Mouse (Mus musculus): ENCODE measurements around the gene Ube2q1.
"Not testable (repeated sequence)": the region's sequence is repeated elsewhere in the genome, so short reads cannot be mapped to it uniquely, and the experiment has no call there.

Gene Ube2q1

DNA sequence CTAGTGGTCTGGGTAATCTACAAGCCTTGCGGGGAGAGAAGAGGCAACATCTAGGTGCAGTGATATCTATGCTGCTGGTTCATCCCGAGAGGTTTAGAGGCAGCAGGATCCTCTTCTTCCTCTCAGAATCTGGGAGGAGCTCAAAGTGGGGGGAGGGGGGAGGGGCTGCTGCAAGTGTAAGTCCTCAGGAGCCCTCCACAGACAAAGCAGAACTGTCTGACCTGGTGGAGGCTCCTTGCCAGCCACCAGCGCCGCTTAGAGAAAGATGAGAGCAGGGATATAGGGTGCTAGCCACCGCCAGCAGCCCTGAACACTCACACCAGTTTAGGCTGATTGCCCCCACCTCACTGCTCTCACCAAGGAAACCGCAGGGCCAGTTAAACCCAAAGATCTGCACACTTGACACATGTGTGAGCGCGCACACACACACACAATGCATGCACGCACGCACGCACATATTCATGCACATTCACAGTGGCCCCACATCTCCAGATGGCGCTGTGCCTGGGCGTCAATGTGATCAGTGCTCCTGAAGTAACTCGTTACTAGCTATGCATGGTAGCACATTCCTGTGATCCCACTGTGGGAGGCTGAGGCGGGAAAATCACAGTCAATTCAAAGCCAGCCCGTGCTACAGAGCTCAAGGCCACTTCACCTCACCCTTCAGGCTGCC is 15.4 kb downstream of the Ube2q1 start:
- DNase-seq (ENCODE audit: low read depth) = no peak

DNA sequence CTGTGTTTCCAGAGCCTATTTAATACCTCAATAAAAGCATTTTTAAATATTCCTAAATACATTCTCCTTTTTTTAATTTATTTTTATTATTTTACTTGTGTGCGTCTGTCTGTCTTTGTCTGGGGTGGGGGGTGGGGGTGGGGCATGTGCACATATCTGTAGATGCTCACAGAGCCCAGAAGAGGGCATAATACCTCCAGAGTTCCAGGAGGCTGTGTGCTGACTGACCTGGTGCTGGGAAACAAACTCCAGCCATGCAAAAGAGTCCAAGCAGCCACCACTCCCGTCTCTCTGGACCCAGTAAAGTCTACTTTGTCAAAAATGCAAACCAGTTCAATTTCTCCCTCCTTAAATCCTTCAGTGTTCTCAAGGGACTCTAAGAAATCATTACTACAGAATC is 21.2 kb downstream of the Ube2q1 start:
- peak; percentile 30 for DNase-seq (ENCODE audit: low read depth)

DNA sequence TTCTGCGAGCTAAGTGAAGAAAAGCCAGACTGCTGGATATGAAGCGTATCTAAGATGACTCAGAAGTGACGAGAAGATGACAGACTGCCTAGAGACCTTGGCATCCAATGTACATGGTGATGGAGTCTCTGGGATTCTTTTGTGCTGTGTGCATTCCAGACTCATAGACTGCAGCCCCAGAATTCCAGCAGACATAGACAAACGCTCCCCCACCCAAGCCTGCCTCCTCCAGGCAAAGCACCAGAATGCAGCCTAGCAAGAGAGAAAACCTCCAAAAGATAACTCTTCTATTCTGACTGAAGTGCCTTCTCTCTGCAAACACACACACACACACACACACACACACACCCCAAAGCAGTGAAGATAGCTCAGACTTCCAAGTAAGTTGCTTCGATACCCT is 22.3 kb downstream of the Ube2q1 start:
- DNase-seq (ENCODE audit: low read depth) = peak; percentile 31

DNA sequence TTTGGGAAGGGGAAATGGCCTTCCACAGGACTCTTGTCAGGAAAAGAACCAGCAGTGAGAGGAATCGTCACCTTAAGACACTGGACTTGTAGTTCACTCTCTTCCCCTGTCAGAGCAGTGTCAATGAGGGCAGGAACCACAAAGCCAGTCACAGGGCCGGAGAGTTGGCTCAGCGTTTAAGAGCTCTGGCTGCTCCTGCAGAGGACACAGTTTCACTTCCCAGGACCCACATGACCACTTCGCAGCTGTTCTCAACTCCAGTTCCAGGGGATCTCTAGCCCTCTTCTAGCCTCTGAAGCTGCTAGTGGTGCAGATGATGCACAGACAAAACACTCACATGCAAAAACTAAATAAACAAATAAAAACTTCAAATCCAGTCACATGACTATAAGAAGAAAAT is 22.9 kb downstream of the Ube2q1 start:
- peak; percentile 65 for DNase-seq (ENCODE audit: low read depth)

DNA sequence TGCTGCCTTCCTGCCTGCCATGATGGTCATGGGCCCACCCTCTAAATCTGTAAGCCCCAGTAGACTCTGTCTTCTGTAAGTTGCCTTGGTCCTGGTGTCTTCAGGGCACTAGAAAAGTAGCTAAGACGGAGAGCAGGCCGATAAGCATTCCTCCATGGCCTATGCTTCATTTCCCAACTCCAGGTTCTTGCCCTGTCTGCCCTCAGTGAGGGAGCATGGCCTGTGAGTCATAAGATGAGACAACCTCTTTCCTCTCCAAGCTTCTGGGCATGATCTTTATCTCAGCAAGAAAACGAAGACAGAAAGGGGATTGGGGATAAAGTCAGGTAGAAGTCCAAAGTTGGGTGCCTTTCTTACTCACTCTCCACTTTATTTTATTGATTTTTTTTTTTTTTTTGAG is 25.1 kb downstream of the Ube2q1 start:
- DNase-seq (ENCODE audit: low read depth) = peak; percentile 71

DNA sequence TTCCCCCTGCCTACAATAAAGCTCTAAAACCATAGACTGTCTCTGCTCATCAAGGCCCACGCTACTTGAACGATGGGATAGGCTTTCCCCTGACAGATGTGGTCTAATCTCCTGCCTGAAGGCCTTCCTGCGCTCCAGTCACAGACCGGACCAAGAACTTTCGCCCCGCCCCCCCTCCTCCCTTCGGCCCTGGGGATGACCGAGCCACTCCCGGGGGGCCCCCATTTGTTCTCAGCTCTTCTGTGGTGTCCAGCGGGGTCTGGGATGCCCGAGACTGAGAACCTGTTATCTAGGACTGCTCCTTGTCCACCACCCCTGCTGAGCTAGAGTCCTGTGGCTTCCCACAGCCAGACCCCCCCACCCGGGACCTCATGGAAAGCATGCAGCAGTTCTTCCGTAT is 26.1 kb downstream of the Ube2q1 start:
- no peak for DNase-seq (ENCODE audit: low read depth)

DNA sequence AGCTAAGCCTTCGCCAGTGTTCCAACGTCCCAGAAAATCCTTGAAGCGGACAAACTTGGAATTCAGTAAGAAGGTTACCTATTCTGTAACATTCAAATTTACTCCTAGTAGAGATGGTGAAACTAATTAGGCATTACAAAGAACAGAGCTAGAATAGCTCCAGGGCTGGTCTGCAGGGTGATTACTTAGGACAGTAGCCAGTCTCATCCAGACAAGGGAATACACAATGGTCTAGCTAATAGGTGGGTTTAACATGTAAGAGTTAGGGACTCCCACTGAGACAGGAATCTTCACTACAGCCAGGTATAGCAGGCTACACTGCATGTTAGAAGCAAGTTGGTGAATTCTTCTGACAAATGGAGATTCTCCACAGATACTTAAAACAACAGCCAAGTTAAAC is 26.7 kb downstream of the Ube2q1 start:
- not testable (repeated sequence) for DNase-seq (ENCODE audit: low read depth)

DNA sequence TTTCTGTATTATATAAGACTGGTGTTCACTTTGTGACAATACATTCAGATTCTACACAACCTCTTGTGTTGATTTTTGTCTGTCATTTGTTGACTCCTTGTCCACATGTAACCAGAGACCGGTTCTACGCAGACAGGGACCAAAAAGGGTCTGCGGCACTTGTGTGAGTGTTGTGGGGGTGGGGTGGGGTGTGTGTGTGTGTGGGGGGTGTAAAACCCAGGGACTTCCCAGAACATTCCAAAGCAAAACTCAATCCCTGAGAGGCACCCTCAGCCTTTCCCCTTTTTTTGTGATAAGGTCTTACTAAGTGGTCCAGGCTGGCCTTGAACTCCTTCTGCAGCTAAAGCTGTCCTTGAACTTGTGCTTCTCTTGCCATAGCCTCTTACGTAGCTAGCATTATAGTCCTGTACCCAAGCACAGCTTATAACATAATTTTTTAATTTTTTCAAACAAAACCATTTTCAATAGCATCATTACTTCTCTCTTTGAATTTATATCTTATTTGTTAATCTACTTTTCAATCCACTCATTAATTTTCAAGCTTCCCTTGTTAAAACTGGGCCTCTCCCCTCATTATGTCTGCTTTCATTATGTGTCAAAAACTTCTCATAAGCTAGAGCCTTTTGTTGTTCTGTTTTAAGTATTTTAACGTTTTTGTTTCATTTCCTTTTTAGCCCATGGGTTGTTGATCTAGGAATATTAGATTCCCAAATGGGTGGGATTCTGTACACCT is 27.5 kb downstream of the Ube2q1 start:
- DNase-seq (ENCODE audit: low read depth) = no peak

DNA sequence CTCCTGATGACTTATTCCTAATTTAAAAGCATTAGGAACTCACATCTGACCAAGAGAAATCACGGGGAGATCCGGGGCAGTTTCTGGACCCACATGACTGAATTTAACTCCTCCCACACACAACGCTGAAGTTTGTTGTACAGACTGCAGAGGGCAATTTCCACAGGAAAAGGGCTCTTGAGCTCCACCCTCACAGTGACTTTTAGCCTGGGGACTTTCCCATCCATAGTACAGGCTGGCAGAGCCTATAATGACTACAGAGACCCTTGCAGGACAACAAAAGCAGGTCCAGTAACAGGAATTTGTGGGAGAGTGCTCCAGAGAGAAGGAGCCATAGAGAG is 28.1 kb downstream of the Ube2q1 start:
- DNase-seq (ENCODE audit: low read depth) = peak; percentile 68

DNA sequence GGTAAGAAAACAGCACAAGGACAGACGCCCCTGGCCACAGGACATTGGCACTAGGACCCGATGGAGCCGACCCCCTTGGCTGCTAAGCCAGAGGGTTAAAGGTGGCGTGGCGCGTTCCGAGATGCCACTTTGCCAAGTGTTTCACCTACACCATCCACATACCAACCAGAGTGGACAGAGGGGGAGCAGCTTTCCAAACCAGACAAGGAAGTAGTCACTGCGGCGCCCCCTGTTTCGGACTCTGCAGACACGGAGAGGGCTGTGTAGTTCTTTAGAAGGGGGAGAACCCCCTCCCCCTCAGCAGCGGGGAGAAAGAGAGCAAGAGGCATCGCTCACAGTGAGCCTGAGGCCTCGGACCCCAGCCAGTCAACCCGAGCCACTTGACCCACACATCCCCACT is 29.5 kb downstream of the Ube2q1 start:
- no peak for DNase-seq (ENCODE audit: low read depth)

DNA sequence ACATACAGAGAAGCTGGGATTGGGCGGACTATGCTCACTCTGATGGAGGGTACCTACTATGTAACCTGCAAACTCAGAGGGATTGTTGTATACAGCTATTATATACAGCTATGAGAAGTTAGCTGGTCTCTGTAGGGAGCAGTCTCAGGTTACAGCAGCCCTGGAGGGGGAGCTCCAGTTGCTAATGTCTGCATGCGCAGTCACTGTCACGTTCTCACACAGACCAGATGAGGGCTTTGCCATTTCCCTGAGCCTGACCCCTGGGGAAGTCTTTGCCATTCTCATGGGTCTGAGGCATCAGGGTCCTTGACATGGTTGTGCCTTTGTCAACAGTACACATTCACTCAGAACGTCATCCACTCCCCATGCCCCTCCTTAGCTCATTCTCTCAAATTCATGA is 31.8 kb downstream of the Ube2q1 start:
- peak; percentile 19 for DNase-seq (ENCODE audit: low read depth)

DNA sequence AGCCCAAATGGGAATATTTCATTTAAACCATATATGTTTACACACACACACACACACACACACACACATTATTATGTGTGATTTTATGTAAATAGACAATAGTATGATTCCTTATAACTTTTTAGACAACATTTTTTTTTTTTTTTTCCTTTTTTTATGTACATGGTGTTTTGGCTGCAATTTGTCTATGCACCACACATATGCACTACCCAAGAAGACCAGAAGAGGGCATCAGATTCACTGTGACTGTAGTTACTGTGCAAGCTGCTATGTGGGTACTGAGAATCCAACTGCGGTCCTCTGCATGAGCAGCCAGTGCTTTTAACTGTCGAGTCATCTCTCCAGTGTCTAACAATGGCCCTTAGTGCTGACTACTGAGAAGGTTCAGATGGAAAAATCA is 33.3 kb downstream of the Ube2q1 start:
- DNase-seq (ENCODE audit: low read depth) = peak; percentile 56

DNA sequence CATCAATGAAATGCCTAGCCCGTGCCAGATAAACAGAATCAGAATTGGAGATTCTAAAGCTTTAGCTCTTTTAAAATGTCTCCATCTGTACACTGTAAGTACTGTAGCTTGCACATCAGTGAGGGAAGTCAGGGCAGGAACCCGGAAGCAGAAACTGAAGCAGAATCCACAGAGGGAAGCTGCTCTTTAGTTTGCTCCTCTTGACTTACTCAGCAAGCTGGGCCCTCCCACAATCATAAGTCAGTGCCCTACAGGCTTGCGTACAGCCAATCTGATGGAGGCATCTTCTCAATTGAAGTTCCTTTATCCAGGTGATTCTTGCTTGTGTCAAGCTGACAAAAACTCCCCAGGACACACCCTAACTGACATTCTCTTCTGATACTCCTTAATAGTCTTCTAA is 33.8 kb downstream of the Ube2q1 start:
- no peak for DNase-seq (ENCODE audit: low read depth)

DNA sequence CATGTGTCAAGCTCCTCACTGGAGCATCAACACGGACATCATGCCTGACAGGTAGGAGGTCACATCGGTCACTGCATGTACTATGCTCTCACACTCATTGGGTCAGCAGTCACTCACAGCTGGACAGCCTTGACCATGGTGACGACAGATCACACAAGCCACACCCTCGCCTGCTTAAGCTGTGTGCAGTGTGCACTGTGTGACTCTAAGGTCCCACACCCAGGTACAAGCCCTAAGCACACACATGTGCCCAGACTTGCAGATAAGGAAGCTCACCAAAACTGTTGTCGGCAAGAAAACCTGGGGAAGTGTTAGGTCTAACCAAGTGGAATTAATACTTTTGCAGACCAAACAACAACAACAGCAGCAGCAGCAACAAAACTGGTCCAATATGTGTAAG is 34.5 kb downstream of the Ube2q1 start:
- no peak for DNase-seq (ENCODE audit: low read depth)

DNA sequence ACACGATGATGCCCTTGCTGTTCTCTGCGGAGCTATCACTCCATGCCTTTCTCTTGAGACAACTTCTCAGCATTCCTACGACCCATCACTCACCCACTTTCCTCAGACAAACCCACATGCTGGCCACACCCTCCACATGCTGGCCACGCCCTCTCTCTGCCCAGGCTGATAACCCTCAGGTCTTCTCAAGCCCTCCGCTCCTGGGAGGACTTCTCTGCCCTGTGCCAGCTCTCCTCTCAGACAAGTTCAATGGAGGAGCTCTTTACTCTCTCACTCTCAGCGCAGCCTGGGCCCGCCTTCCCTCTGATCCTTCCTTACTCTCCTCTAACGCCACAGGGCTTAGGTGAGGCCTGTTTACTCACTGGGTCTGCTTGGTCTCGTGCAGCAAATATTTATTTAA is 35.2 kb downstream of the Ube2q1 start:
- DNase-seq (ENCODE audit: low read depth) = no peak

DNA sequence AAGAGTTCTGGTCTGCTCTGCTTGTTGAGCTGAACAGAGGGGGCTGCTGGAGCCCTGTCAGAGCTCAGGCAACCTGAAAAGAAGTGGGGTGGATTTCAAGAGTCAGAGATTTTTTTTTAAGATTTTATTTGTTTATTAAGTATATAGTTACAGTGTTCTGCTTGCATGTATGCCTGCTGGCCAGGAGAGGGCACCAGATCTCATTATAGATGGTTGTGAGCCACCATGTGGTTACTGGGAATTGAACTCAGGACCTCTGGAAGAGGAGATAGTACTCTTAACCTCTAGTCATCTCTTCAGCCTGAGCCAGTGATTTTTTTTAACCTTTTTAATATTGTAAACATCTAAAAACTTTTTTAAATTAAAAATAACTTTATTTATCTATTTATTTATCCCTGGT is 37.4 kb downstream of the Ube2q1 start:
- peak; percentile 42 for DNase-seq (ENCODE audit: low read depth)

DNA sequence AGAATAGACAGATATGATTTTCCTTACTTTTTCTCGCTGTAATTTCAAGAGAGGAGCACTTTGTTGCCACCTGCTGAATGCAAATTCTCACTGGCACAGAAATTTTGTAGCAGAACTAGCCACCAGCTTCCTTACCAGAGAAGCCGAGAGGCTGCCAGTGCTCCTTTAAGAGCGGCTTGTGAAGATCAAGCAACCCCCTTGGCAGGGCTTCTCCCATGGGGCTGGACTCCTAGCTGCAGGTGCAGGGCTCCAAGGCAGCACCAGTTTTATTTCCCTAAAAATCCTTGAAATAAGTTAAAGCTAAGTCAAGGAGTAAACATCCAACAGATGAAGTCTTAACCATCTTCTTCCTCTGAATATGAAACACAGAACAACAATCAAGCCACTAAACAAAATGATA is 38.8 kb downstream of the Ube2q1 start:
- DNase-seq (ENCODE audit: low read depth) = no peak

DNA sequence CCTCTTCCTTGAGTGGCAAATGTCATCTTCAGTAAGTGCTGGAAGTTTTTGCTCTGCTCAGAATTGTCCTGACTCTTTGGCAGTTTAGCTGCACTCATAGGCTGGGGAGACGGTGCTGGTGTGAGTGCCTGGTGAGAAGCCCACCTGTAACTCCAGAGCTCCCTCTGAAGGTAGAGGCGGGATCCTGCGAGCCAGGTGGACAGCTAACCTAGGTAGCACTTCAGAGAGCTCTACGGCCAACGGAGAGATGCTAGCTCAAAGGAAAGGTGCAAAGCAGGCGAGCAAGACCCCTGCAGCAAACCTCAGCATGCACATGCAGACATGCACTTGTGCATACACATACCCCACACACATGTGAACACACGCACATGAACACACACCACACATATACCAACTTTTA is 40.6 kb downstream of the Ube2q1 start:
- DNase-seq (ENCODE audit: low read depth) = no peak

DNA sequence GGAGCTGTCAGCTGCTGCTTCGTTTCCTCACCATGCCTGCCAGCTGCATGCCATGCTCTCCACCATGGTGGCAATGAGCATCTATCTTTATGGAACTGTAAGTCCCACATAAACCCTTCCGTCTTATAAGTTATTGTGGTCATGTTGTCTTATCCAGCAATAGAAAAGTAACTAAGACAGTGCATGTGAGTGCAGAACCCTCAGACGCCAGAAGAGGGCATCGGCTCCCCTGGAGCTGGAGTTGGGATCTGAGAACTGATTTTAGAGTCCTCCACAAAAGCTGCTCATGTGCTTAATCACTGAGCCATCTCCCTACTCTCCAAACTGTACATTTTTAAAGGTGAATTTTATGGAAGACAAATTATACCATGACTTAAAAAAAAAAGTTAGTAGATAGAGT is 43.6 kb downstream of the Ube2q1 start:
- DNase-seq (ENCODE audit: low read depth) = peak; percentile 73

DNA sequence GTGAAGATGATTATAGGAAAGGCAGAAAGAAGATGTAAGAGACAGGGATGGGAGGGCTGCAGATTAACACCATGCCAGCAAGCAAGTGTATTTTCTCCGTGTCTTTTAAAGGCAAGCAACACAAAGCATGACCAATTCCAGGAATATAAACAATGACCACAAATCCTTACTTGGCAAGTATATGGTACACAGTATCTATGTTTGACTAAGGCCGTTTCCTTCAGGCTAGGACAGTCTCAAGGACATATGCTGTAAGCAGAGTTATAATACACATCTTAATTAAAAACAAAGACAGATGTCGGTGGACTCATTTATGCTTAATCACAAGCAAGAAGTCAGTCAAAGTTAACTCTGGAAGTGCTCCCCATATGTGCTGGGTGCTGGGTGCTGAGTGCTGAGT is 45.2 kb downstream of the Ube2q1 start:
- DNase-seq (ENCODE audit: low read depth) = no peak

DNA sequence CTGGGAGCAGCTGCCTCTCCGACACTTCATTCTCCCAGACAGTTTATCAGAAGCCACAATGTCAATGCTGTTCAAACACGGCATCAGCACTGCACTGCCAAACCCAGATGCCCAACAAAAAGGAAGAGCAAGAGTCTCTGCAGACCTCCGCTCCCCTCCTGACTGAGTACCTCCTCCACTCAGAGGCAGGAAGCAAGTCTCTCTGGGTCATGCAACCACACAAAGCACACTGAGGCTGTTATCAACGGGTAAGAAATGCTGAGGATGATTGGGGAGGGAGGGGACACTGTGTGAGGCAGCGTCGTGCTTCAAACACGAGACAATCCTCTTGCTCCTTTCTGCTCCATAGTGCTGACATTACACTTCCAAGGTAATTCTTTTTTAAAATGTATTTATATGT is 46.5 kb downstream of the Ube2q1 start:
- DNase-seq (ENCODE audit: low read depth) = peak; percentile 57

DNA sequence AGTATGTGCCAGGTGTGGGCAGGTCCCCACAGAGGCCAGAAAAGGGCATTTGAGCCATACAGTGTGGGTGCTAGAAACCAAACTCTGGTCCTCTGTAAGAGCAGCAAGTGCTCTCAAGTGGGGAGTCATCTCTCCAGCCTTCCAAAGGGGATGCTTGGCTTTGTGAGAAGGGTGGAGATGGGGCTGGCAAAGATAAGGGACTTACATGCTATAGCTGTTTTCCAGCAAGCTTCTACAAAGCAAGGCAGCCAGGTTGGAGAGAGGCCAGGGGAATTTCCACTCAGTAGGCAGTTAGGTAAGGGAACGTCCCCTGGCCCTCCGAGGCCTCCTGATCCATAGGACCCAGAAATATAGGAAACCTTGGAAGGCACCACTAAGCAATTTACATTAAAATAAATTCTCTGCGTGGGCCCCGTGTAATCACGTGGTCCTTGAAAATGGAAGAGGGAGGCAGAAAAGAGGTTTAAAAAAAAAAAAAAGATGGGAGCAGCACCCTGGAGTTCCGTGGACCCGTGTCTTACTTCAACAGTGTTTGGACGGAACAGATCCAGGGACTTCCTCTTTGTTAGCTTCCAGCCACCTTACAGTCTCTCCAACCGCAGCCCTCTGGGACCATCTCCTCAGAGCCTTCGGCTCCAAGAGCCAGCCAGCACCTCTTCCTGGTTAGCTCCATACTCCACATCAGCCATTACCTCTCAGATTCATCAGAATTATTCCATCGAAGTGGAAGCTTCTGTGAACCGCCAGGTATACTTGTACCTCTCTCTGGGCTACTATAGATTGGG is 47.1 kb downstream of the Ube2q1 start:
- DNase-seq (ENCODE audit: low read depth) = no peak

DNA sequence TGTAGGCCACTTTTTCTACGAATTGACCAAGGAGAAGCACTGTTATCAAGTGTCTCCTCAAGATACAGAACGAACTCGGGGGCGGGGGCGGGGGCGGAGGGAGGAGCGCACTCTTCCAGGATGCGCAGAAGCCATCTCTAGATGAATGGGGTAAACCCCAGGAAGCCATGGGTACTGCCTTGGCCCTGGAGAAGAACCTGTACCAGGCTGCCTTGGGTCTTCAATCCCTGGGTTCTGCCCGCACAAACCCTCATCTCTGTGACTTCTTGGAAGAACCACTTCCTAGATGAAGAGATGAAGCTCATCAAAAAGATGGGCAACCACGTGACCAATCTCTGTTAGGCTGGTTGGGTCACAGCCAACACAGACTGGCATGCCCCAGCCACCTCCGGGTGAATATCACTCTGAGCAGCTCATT is 47.7 kb downstream of the Ube2q1 start:
- peak; percentile 16 for DNase-seq (ENCODE audit: low read depth)

Data from 416B (cell line).